Mouse (Mus musculus): Measurements from ENCODE around the gene Tmed11. TPM values are rescaled to one million over a fixed set of nuclear protein-coding genes. Genes with fewer than 3 reads are reported as not detected.

Gene Tmed11
- not detected for polyA plus RNA-seq (2015; fragmentation: Illumina TruSeq; extraction: RNeasy Lipid Tissue Mini Kit (QIAGEN cat#74804); ENCODE audit: low read depth, low replicate concordance)

GRCm38 (mm10) chr5:108795263-108795662 is at the start of gene Tmed11:
Gene Tmed11, minus strand, starts transcription at chr5:108795363.

GRCm38 (mm10) chr5:108808750-108809149 is 13.6 kb upstream of the Tmed11 start, which contains the start of gene Vmn2r8:
Gene Vmn2r8, minus strand, starts transcription at chr5:108808850.

GRCm38 (mm10) chr5:108774630-108775306 is 20.4 kb downstream of the Tmed11 start, which contains the start of gene Rnf212:
Gene Rnf212, minus strand, starts transcription at chr5:108774982.

Other genes starting within 250 kb of the Tmed11 start
- gene Cplx1, start 245.3 kb downstream of the Tmed11 start, polyA plus RNA-seq (2015; fragmentation: Illumina TruSeq; extraction: RNeasy Lipid Tissue Mini Kit (QIAGEN cat#74804); ENCODE audit: low read depth, low replicate concordance) = 706 TPM
- 76.0 TPM for gene Gak, start 165.6 kb downstream of the Tmed11 start, polyA plus RNA-seq (2015; fragmentation: Illumina TruSeq; extraction: RNeasy Lipid Tissue Mini Kit (QIAGEN cat#74804); ENCODE audit: low read depth, low replicate concordance)
- gene Tmem175, start 165.6 kb downstream of the Tmed11 start, polyA plus RNA-seq (2015; fragmentation: Illumina TruSeq; extraction: RNeasy Lipid Tissue Mini Kit (QIAGEN cat#74804); ENCODE audit: low read depth, low replicate concordance) = 39.2 TPM
- gene Idua, start 135.0 kb downstream of the Tmed11 start, polyA plus RNA-seq (2015; fragmentation: Illumina TruSeq; extraction: RNeasy Lipid Tissue Mini Kit (QIAGEN cat#74804); ENCODE audit: low read depth, low replicate concordance) = 16.7 TPM
- gene Dgkq, start 125.7 kb downstream of the Tmed11 start, polyA plus RNA-seq (2015; fragmentation: Illumina TruSeq; extraction: RNeasy Lipid Tissue Mini Kit (QIAGEN cat#74804); ENCODE audit: low read depth, low replicate concordance) = 37.9 TPM
- gene Slc26a1, start 119.8 kb downstream of the Tmed11 start, polyA plus RNA-seq (2015; fragmentation: Illumina TruSeq; extraction: RNeasy Lipid Tissue Mini Kit (QIAGEN cat#74804); ENCODE audit: low read depth, low replicate concordance) = 1.3 TPM
- gene Fgfrl1, start 103.0 kb downstream of the Tmed11 start, polyA plus RNA-seq (2015; fragmentation: Illumina TruSeq; extraction: RNeasy Lipid Tissue Mini Kit (QIAGEN cat#74804); ENCODE audit: low read depth, low replicate concordance) = 20.9 TPM
- not detected for gene Rnf212, start 20.4 kb downstream of the Tmed11 start, polyA plus RNA-seq (2015; fragmentation: Illumina TruSeq; extraction: RNeasy Lipid Tissue Mini Kit (QIAGEN cat#74804); ENCODE audit: low read depth, low replicate concordance)
- not detected for gene Vmn2r8, start 13.5 kb upstream of the Tmed11 start, polyA plus RNA-seq (2015; fragmentation: Illumina TruSeq; extraction: RNeasy Lipid Tissue Mini Kit (QIAGEN cat#74804); ENCODE audit: low read depth, low replicate concordance)
- gene Vmn2r9, start 57.2 kb upstream of the Tmed11 start, polyA plus RNA-seq (2015; fragmentation: Illumina TruSeq; extraction: RNeasy Lipid Tissue Mini Kit (QIAGEN cat#74804); ENCODE audit: low read depth, low replicate concordance) = not detected
- not detected for gene Vmn2r10, start 211.2 kb upstream of the Tmed11 start, polyA plus RNA-seq (2015; fragmentation: Illumina TruSeq; extraction: RNeasy Lipid Tissue Mini Kit (QIAGEN cat#74804); ENCODE audit: low read depth, low replicate concordance)

Data from brain, adult 10 weeks (tissue).